Mouse (Mus musculus): ENCODE data around the gene Slc24a3.

The Slc24a3 gene

GRCm38 (mm10) chr2:145167664-145168360, at the start of gene Slc24a3:
Gene Slc24a3, plus strand, starts transcription at chr2:145167754.
- DNase-seq: peak; percentile 86

- no peak for DNase-seq
Measured at GRCm38 (mm10) chr2:145117762-145118161, 49.8 kb upstream of the Slc24a3 start.

- DNase-seq: no peak
Measured at GRCm38 (mm10) chr2:145127747-145128146, 39.8 kb upstream of the Slc24a3 start.

- no peak for DNase-seq
Measured at GRCm38 (mm10) chr2:145136625-145137291, 30.8 kb upstream of the Slc24a3 start.

- no peak for DNase-seq
Measured at GRCm38 (mm10) chr2:145150407-145150806, 17.1 kb upstream of the Slc24a3 start.

- no peak for DNase-seq
Measured at GRCm38 (mm10) chr2:145150821-145151220, 16.7 kb upstream of the Slc24a3 start.

GRCm38 (mm10) chr2:145152281-145152680, 15.3 kb upstream of the Slc24a3 start:
- no peak for DNase-seq

GRCm38 (mm10) chr2:145158972-145159371, 8.6 kb upstream of the Slc24a3 start:
- no peak for DNase-seq

GRCm38 (mm10) chr2:145161046-145161700, 6.4 kb upstream of the Slc24a3 start:
- peak; percentile 69 for DNase-seq

- no peak for DNase-seq
Measured at GRCm38 (mm10) chr2:145164086-145164485, 3.5 kb upstream of the Slc24a3 start.

GRCm38 (mm10) chr2:145164562-145164961, 3.0 kb upstream of the Slc24a3 start:
- no peak for DNase-seq

GRCm38 (mm10) chr2:145165076-145165475, 2.5 kb upstream of the Slc24a3 start:
- DNase-seq: no peak

- no peak for DNase-seq
Measured at GRCm38 (mm10) chr2:145165854-145166253, 1.7 kb upstream of the Slc24a3 start.

- peak; percentile 59 for DNase-seq
Measured at GRCm38 (mm10) chr2:145167051-145167663, 397 bp upstream of the Slc24a3 start.

GRCm38 (mm10) chr2:145168405-145168971, 934 bp downstream of the Slc24a3 start:
- DNase-seq: no peak

GRCm38 (mm10) chr2:145172978-145173655, 5.6 kb downstream of the Slc24a3 start:
- DNase-seq: no peak

GRCm38 (mm10) chr2:145175036-145175435, 7.5 kb downstream of the Slc24a3 start:
- DNase-seq: no peak

GRCm38 (mm10) chr2:145182410-145182809, 14.9 kb downstream of the Slc24a3 start:
- DNase-seq: no peak

GRCm38 (mm10) chr2:145188828-145189227, 21.3 kb downstream of the Slc24a3 start:
- DNase-seq: no peak

GRCm38 (mm10) chr2:145196043-145196442, 28.5 kb downstream of the Slc24a3 start:
- no peak for DNase-seq

- DNase-seq: no peak
Measured at GRCm38 (mm10) chr2:145196501-145197042, 29.0 kb downstream of the Slc24a3 start.

GRCm38 (mm10) chr2:145197076-145197475, 29.5 kb downstream of the Slc24a3 start:
- no peak for DNase-seq
